Mouse (Mus musculus): ENCODE results near the gene Ndufa6. TPM values are rescaled to one million over a fixed set of nuclear protein-coding genes. Genes with fewer than 3 reads are reported as not detected.

Ndufa6 gene
- polyA plus RNA-seq, 1 experiment from 2014 or later: 340 TPM

GRCm38 (mm10) chr15:82317839-82318238 lies 36.3 kb downstream of the Ndufa6 start:
- Histone ChIP-seq H3K36me3 (ENCODE audit: control insufficient read depth, insufficient read depth, low read length) (no peaks in the 10 kb centered on the region), H3K27ac (ENCODE audit: low read length) (no peak overlapping the region), H3K9ac (ENCODE audit: low read length) (no peak overlapping the region), H3K4me1 (replicated peaks; ENCODE audit: control insufficient read depth, insufficient read depth, low read length) (no peaks in the 10 kb centered on the region), H3K27me3 (ENCODE audit: control insufficient read depth, insufficient read depth, low read depth, low read length) (no peaks in the 10 kb centered on the region), H3K4me3 (ENCODE audit: low read length) (no peak overlapping the region), H3K4me2 (ENCODE audit: low read depth, low read length) (no peak overlapping the region), H3K9me3 (ENCODE audit: control insufficient read depth, low read length) (no peaks in the 10 kb centered on the region)
- ATAC-seq (ENCODE audit: low read depth): peak; percentile 61; the same call in 1 of the 2 replicates
- 65% methylated on average over 6 of the region's 6 CpGs for whole genome bisulfite sequencing

GRCm38 (mm10) chr15:82308416-82308815 lies 45.7 kb downstream of the Ndufa6 start:
- Histone ChIP-seq H3K9me3 (ENCODE audit: control insufficient read depth, low read length) (no peaks in the 10 kb centered on the region), H3K4me1 (replicated peaks; ENCODE audit: control insufficient read depth, insufficient read depth, low read length) (no peaks in the 10 kb centered on the region; the same call in 1 of the 2 replicates), H3K27me3 (ENCODE audit: control insufficient read depth, insufficient read depth, low read depth, low read length) (no peaks in the 10 kb centered on the region), H3K9ac (ENCODE audit: low read length) (no peak overlapping the region), H3K4me3 (ENCODE audit: low read length) (no peak overlapping the region), H3K36me3 (ENCODE audit: control insufficient read depth, insufficient read depth, low read length) (no peaks in the 10 kb centered on the region), H3K4me2 (ENCODE audit: low read depth, low read length) (no peak overlapping the region), H3K27ac (ENCODE audit: low read length) (no peak overlapping the region)
- ATAC-seq (ENCODE audit: low read depth): peak; percentile 28; the same call in 1 of the 2 replicates
- 58% methylated on average over 3 of the region's 3 CpGs for WGBS

GRCm38 (mm10) chr15:82307107-82307506 lies 47.0 kb downstream of the Ndufa6 start:
- H3K36me3 ChIP-seq (ENCODE audit: control insufficient read depth, insufficient read depth, low read length): no peaks in the 10 kb centered on the region
- no peak overlapping the region for H3K4me2 ChIP-seq (ENCODE audit: low read depth, low read length)
- no peak overlapping the region for H3K4me3 ChIP-seq (ENCODE audit: low read length)
- H3K9me3 ChIP-seq (ENCODE audit: control insufficient read depth, low read length): no peaks in the 10 kb centered on the region
- peak; percentile 89 for ATAC-seq (ENCODE audit: low read depth)
- H3K4me1 ChIP-seq (replicated peaks; ENCODE audit: control insufficient read depth, insufficient read depth, low read length): no peaks in the 10 kb centered on the region; the same call in 1 of the 2 replicates
- H3K27ac ChIP-seq (ENCODE audit: low read length): peak overlapping the region; percentile 81
- H3K9ac ChIP-seq (ENCODE audit: low read length): no peak overlapping the region
- 53% methylated on average over 3 of the region's 3 CpGs for WGBS
- H3K27me3 ChIP-seq (ENCODE audit: control insufficient read depth, insufficient read depth, low read depth, low read length): no peaks in the 10 kb centered on the region

Small RNA genes within 50 kb of the gene (microRNA-seq; reads per million reads assigned to microRNA genes)
- not detected for gene Mir7684

Other genes starting within 250 kb of the Ndufa6 start
- 16.9 and 17.1 TPM in 2 replicates for gene Ccdc134, start 226.4 kb downstream of the Ndufa6 start, polyA plus RNA-seq (2015; fragmentation: Nextera tagmentation; extraction: Ambion mirVana)
- 105 and 108 TPM in 2 replicates for gene Srebf2, start 207.1 kb downstream of the Ndufa6 start, polyA plus RNA-seq (2015; fragmentation: Nextera tagmentation; extraction: Ambion mirVana)
- 0.52 and 0.55 TPM in 2 replicates for gene Shisa8, start 141.5 kb downstream of the Ndufa6 start, polyA plus RNA-seq (2015; fragmentation: Nextera tagmentation; extraction: Ambion mirVana)
- not detected in 2 replicates for gene Tnfrsf13c, start 130.0 kb downstream of the Ndufa6 start, polyA plus RNA-seq (2015; fragmentation: Nextera tagmentation; extraction: Ambion mirVana)
- 65.1 and 65.7 TPM in 2 replicates for gene Cenpm, start 109.6 kb downstream of the Ndufa6 start, polyA plus RNA-seq (2015; fragmentation: Nextera tagmentation; extraction: Ambion mirVana)
- gene 1500009C09Rik, start 101.9 kb downstream of the Ndufa6 start, polyA plus RNA-seq (2015; fragmentation: Nextera tagmentation; extraction: Ambion mirVana): not detected in 2 replicates
- gene Sept3, start 79.4 kb downstream of the Ndufa6 start, polyA plus RNA-seq (2015; fragmentation: Nextera tagmentation; extraction: Ambion mirVana): 1.8 and 1.9 TPM in 2 replicates
- gene Wbp2nl, start 55.4 kb downstream of the Ndufa6 start, polyA plus RNA-seq (2015; fragmentation: Nextera tagmentation; extraction: Ambion mirVana): 0.25 and 0.38 TPM in 2 replicates
- 55.9 and 66.4 TPM in 2 replicates for gene Naga, start 15.4 kb downstream of the Ndufa6 start, polyA plus RNA-seq (2015; fragmentation: Nextera tagmentation; extraction: Ambion mirVana)
- gene Pheta2, start 15.4 kb downstream of the Ndufa6 start, polyA plus RNA-seq (2015; fragmentation: Nextera tagmentation; extraction: Ambion mirVana): 14.1 and 15.6 TPM in 2 replicates
- 243 and 250 TPM in 2 replicates for gene Smdt1, start 15.4 kb downstream of the Ndufa6 start, polyA plus RNA-seq (2015; fragmentation: Nextera tagmentation; extraction: Ambion mirVana)
- gene Cyp2d22, start 25.9 kb upstream of the Ndufa6 start, polyA plus RNA-seq (2015; fragmentation: Nextera tagmentation; extraction: Ambion mirVana): 9.7 and 12.7 TPM in 2 replicates
- not detected in 2 replicates for gene Cyp2d11, start 39.7 kb upstream of the Ndufa6 start, polyA plus RNA-seq (2015; fragmentation: Nextera tagmentation; extraction: Ambion mirVana)
- gene Cyp2d10, start 52.9 kb upstream of the Ndufa6 start, polyA plus RNA-seq (2015; fragmentation: Nextera tagmentation; extraction: Ambion mirVana): 0.18 and 0.63 TPM in 2 replicates
- not detected in 2 replicates for gene Cyp2d9, start 79.1 kb upstream of the Ndufa6 start, polyA plus RNA-seq (2015; fragmentation: Nextera tagmentation; extraction: Ambion mirVana)
- gene Cyp2d12, start 200.8 kb upstream of the Ndufa6 start, polyA plus RNA-seq (2015; fragmentation: Nextera tagmentation; extraction: Ambion mirVana): not detected in 2 replicates

Data from lung, embryonic 16.5 days (tissue).